Mouse (Mus musculus) frontal cortex, postnatal 10 days (tissue): ENCODE measurements at regions not wholly inside any gene's neighbourhood (a gene's known extent, or its start where the extent isn't known, plus 50 kb on each side); places are given as distances from the start of the nearest gene placed in this dataset.

Experiments
- DNase-seq, 2 experiments: peaks; one replicate each; pipeline ENCODE4 v3.0.0; 2022; ENCODE audit warnings: low spot score in 2 of 2, mixed read lengths in 1 of 2

DNA sequence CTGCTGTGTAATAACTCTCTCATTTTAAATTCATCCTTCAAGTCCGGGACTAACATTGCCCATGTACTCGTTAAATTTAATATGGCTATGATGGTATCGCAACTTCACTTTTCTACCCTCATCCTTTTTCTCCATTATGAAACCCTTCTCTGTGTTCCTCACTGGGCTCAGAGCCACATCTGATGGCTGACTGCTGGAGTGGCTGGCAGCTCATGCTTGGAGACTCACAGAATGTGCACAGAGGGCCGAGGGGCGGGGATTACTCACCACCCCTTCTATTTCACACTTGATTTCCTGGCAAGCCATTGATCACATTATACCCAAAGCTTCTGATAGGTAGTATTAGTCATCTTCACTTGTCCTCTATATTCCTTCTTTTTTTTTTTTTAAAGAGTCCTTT is 81.1 kb upstream of the Vwde start:
- DNase-seq, result no peak

DNA sequence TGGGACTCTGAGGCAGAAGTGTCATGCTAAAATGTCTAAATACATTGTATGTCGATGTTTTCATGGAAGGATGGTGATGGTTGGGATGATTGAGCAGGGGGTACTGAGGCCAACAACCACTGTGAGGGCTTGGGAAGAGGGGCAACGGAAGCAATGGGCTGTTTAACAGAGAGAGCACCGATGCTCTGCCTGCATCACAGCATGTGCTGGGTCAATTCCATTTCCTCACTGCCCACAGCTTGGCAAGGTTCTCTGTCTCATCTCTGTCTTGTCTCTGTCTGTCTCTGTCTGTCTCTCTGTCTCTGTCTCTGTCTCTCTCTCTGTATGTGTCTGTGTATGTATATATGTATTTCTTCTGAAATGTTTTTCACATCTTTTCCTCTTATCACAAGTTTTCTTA is 73.4 kb upstream of the Vwde start:
- DNase-seq, result no peak

DNA sequence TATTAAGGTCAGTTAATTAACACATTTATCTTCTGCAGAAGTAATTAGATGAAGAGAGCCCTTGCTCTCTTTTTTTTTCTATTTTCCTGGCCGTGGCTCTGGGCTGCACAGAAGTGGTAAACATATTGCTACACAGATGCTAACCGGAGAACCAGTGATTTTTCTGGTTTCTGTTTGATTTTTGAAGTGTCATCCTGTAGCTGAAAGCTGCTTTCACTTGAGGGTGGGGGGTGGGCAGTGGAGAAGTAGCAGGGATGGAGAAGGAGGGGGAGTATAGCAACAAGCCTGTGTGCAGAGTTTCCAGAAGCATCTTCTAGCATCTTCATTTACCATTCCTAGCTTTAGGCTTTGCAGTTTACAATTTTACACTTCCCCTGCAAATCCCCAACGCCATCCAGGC is 72.3 kb upstream of the Vwde start:
- DNase-seq, result peak in 1 of 2 experiments; percentile 22

DNA sequence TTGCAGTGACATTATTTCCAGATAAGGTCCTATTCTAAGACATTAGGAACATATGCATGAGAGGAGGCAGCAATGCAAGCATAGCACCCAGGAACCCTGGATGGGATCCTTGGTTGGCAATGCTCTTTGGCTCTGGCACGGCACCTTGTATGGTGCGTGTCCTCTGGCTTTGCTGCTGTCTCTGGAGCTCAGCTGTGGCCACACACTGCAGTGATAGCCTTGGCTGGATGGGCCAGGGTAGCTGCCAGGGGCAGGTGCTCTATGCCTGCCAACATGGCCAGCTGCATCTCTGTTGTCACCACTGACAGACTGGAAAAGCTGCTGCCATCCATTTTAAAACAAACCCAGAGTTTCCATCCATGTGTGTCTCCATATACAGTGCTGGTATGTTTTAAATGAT is 71.3 kb upstream of the Vwde start:
- peak in 1 of 2 experiments; percentile 37 for DNase-seq

DNA sequence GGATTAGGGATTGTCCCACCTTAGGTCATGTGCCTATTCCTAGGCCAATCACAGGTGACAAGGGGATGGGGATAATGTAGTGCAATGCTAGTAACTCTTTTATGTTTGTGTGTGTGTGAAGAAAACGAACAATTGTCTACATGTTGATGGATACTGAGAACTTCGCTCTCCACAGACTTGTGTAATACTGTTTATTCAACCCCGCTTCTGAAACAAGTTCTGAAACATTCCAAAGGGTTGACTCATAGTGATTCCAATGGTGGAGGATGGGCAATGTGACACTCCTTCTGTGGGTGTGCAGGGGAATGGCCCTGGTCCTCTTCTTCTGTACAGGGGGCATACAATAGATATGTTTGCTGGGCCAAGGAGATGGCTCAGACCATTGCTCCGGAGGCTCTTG is 69.6 kb upstream of the Vwde start:
- DNase-seq, result no peak

DNA sequence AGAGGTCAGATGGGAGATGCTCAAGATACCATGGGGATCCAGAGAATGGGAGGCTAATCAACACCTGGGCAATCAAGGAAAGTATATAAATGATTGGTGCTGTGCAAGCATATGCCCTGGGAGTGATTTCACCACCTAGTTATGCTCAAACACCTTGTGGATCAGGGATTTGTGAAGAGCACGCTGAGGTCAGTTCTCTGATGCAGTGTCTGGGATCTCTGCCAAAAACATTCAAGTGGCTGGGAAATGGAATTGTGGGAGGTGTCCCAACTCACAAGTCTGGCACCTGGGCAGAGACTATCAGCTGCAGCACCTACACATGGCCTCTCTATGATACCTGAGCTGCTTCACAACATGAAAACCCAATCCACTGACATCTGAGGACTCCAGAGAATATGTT is 63.7 kb upstream of the Vwde start:
- DNase-seq, result no peak

DNA sequence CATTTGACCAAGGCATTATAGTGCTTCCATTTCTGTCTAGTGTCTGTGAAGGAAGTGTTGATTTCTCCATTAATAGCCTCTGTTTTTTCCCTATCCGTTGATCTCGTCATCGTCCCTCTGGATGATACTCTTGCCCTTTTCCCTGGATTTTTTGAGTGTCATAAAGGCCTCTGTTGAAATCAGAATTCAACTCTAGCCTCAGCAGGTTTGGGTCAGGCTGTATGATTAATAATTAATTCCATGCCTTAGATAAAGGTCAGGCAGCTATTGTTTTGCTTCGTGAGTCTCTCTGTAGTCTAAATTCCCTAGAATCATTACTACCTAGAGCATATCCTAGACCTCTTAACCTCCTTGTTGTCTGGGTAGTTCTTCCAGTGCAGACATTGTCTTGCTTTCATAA is 63.0 kb upstream of the Vwde start:
- no peak for DNase-seq

DNA sequence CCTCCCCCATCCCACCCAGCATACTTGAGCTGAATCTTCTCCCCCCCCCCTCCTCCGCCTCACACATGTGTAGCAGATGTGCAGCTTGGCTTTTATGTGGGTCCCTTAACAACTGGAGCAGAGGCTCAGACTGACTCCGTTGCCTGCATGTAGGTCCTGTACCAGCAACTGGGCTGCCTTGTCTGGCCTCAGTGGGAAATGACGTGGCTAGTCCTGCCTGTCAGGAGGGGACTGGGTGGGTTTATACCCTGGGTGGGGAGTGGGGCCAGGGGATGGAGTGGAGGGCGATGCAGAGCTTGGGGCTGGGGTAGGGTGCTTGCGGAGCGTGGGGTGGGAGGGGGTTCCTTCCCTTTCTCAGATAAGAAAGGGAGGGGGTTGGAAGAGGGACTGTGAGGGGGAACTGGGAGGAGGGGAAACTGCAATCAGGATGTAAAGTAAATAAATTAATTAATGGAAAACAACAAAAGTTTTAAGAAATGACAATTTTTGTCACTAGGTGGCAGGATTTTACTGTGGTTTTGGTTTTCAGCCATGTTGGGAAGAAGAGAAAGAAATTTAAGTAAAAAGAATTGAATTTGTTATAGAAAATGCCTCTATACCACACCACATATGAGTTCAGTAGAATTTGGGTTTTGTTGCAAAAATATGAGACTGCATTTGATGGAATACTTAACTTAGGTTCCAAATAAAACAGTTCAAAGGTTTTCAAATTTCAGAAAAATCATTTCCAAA is 61.9 kb upstream of the Vwde start:
- no peak for DNase-seq

DNA sequence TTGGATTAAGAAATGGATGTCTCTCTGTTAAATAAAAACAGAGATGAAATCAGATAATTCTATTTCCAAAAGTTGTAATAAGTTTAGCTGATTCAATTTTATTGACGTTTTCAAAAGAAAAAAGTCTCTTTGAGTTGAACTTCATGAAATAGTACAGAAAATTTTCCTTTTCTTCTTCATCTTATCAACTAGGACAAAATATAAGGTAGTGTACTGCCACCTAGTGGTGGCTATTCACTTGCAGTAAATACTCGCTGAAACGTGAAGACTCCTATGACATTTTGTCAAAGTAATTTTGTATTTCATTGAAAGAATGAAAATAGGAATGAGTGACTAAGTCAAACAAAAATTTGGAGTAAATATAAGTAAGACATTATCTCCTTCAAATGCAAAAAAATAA is 56.1 kb upstream of the Vwde start:
- DNase-seq, result no peak
